Mouse (Mus musculus) lung, postnatal 0 days (tissue): ENCODE data around the gene Zfp598. TPM values are rescaled to one million over a fixed set of nuclear protein-coding genes. Genes with fewer than 3 reads are reported as not detected.

ENCODE experiments used
- ATAC-seq: fragments of 200-750 bp; cut with Nextera tagmentation; 2 replicates; pipeline ENCODE4 v1.8.0; 2017; ENCODE audit warnings: moderate library complexity
- DNase-seq: peaks from one replicate; pipeline ENCODE4 v3.0.0-alpha.2; 2016; ENCODE audit warnings: low spot score
- H3K27ac ChIP-seq: fragments of 300-500 bp; sonication (generic); 2 replicates; pipeline ENCODE4 v1.5.1; 2014; ENCODE audit warnings: antibody characterized with exemption, mild to moderate bottlenecking, low read length, mixed read lengths
- H3K27me3 ChIP-seq: fragments of 300-500 bp; sonication (generic); replicated peaks from 2 replicates; pipeline ENCODE4 v1.6.1; 2014; ENCODE audit warnings: low read length, mixed read lengths; ENCODE audit not compliant: insufficient read depth
- H3K36me3 ChIP-seq: fragments of 300-500 bp; sonication (generic); 2 replicates; pipeline ENCODE4 v1.6.1; 2014; ENCODE audit warnings: low read length, mixed read lengths; ENCODE audit not compliant: insufficient read depth
- H3K4me1 ChIP-seq: fragments of 300-500 bp; sonication (generic); 2 replicates; pipeline ENCODE4 v1.6.1; 2014; ENCODE audit warnings: antibody characterized with exemption, low read depth, low read length, mixed read lengths; ENCODE audit not compliant: insufficient read depth
- H3K4me2 ChIP-seq: fragments of 300-500 bp; sonication (generic); replicated peaks from 2 replicates; pipeline ENCODE4 v1.6.1; 2014; ENCODE audit warnings: low read depth, mild to moderate bottlenecking, low read length, moderate library complexity, mixed read lengths
- H3K4me3 ChIP-seq: fragments of 300-500 bp; sonication (generic); 2 replicates; pipeline ENCODE4 v1.5.1; 2014; ENCODE audit warnings: low read depth, low read length
- H3K9ac ChIP-seq: fragments of 300-500 bp; sonication (generic); replicated peaks from 2 replicates; pipeline ENCODE4 v1.6.1; 2014; ENCODE audit warnings: low read depth, mild to moderate bottlenecking
- H3K9me3 ChIP-seq: fragments of 300-500 bp; sonication (generic); 2 replicates; pipeline ENCODE4 v1.6.1; 2016; ENCODE audit warnings: low read length, mixed read lengths
- CTCF ChIP-seq: IDR thresholded peaks from 2 replicates; pipeline ENCODE4 v1.5.1; 2016; ENCODE audit warnings: antibody characterized with exemption, mild to moderate bottlenecking
- EP300 ChIP-seq: IDR thresholded peaks from 2 replicates; pipeline ENCODE4 v1.6.1; 2016; ENCODE audit warnings: antibody characterized with exemption, mild to moderate bottlenecking, control low read depth
- WGBS: fragments of 180-500 bp; shearing (Covaris S2); extraction: QIAGEN DNeasy Blood & Tissue Kit; methylation state at CpG from one replicate; pipeline ENCODE4 v1.1.7; 2014; 5-methylcytosine and 5-hydroxymethylcytosine counted together
- polyA plus RNA-seq: library from polyadenylated mRNA; unstranded; fragments of >200 nt; fragmentation: Nextera tagmentation; extraction: Ambion mirVana; gene quantifications from 2 replicates; pipeline ENCODE4 v1.2.1, GENCODE M21; 2015

The Zfp598 gene
- 10.5 and 11.9 TPM in 2 replicates for polyA plus RNA-seq

DNA sequence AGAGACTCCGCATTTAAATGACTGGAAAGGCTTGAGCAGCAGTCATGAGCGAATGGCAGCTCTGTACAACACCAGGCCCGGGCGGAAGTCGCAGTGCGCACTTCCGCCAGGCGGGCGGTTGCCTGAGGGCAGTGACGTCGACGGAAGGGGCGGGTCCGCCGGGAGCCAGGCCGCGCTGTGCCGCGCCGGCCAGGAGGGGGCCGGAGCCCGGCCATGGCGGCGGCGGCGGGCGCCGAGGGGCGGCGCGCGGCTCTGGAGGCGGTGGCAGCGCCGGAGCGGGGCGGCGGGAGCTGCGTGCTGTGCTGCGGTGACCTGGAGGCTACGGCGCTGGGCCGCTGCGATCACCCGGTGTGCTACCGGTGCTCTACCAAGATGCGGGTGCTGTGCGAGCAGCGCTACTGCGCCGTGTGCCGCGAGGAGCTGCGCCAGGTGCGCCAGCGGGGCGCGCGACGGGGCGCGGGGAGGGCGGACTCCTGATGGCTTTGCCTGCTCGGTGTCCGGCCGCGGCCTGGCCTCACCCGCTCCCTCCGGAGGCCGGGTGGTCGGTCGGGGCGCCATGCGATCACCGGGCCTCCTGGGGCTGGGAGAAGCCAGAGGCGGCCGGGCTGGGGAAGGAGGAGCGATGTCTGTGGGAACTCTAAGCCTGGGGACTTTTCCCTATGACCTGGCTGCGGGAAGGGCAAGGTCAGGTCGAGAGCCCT is at the start of gene Zfp598:
TSS of gene Zfp598 (plus strand) at position 143 of the 701 bp plus-strand sequence.
- DNase-seq (peak; percentile 97), ATAC-seq (peak; percentile 98)
- TF ChIP-seq CTCF: peak; percentile 40
- no peak for TF ChIP-seq EP300
- Histone ChIP-seq H3K27ac (peak within 1 kb of the TSS; percentile 73), H3K9me3 (no peaks in the 10 kb centered on the region), H3K9ac (peak within 1 kb of the TSS; percentile 87), H3K27me3 (no peaks in the 10 kb centered on the region), H3K4me2 (peak within 1 kb of the TSS; percentile 80), H3K4me1 (peaks cover 17% of the 10 kb centered on the region; the same call in 1 of the 2 replicates), H3K4me3 (peak within 1 kb of the TSS; percentile 78), H3K36me3 (no peaks in the 10 kb centered on the region)
- 3% methylated on average over 71 of the region's 80 CpGs for WGBS

DNA sequence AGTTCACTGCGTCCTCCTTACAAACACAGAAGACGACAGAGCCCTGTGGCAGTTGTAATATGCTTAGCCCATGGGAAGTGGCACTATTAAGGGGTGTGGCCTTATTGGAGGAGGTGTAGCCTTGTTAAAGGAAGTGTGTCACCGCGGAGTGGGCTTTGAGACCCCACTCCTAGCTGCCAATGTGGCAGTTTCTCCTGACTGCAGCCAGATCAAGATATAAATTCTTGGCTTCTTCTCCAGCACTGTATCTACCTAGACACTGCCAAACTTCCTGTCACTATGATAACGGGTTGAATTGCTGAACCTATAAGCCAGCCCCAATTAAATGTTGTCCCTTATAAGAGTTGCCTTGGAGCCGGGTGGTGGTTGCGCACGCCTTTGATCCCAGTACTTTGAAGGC is 44.0 kb upstream of the Zfp598 start:
- H3K4me2 ChIP-seq: no peak overlapping the region
- no peaks in the 10 kb centered on the region for H3K9me3 ChIP-seq
- no peak overlapping the region for H3K27ac ChIP-seq
- 90% methylated on average over 8 of the region's 8 CpGs for WGBS
- no peak for DNase-seq
- H3K36me3 ChIP-seq: peaks cover 54% of the 10 kb centered on the region
- H3K9ac ChIP-seq: no peak overlapping the region
- no peak overlapping the region for H3K4me3 ChIP-seq
- H3K4me1 ChIP-seq: no peaks in the 10 kb centered on the region
- H3K27me3 ChIP-seq: no peaks in the 10 kb centered on the region
- TF ChIP-seq CTCF (no peak), EP300 (no peak)
- ATAC-seq: no peak

DNA sequence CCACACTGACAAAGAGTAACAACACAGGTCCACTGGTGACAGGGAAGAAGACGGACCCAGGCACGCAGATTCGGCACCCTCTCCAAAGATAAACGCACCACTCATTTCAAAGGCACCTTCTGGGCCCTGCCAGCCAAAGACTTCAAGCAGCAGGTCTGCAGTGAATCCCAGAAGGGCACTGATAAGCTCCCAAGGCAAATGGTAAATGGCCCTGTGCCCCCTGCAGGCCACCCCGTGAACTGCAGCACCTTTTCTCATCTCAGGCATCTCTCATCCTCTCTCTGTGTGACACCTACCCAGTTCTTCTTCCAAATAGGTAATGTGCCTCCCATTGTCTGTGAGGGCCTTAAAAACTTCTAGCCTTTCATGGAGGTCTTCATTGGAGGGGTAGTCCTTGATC is 40.8 kb upstream of the Zfp598 start:
- Histone ChIP-seq H3K9me3 (no peaks in the 10 kb centered on the region), H3K4me2 (no peak overlapping the region), H3K9ac (no peak overlapping the region), H3K27me3 (no peaks in the 10 kb centered on the region), H3K27ac (no peak overlapping the region), H3K36me3 (peaks cover 34% of the 10 kb centered on the region), H3K4me3 (no peak overlapping the region), H3K4me1 (peaks cover 9% of the 10 kb centered on the region; the same call in 1 of the 2 replicates)
- peak; percentile 97 for TF ChIP-seq CTCF
- TF ChIP-seq EP300: no peak
- no peak for ATAC-seq
- WGBS: 27% methylated on average over 5 of the region's 5 CpGs
- DNase-seq: peak; percentile 73

DNA sequence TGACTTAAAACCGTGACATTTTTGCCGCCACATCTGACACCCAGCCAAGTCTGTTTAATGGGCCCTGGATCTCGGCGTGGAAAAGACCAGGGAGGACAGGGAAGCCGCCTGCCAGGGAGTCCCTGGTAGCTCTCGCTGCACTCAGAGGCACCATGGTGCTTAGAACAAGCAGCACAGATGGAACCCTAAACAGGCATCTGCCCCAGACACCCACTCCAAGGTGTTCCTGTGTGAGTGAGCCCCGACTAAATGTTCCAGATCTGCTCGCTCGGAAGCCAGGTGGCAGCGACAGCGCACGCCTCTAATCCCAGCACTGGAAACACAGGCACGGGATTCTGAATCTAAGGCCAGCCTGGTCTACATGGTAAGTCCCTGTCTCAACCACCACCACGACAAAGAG is 39.4 kb upstream of the Zfp598 start:
- no peak for TF ChIP-seq EP300
- no peak for TF ChIP-seq CTCF
- Histone ChIP-seq H3K4me3 (no peak overlapping the region), H3K4me2 (no peak overlapping the region), H3K36me3 (peaks cover 27% of the 10 kb centered on the region), H3K9ac (no peak overlapping the region), H3K4me1 (peaks cover 21% of the 10 kb centered on the region), H3K27ac (no peak overlapping the region), H3K27me3 (no peaks in the 10 kb centered on the region), H3K9me3 (no peaks in the 10 kb centered on the region)
- ATAC-seq (no peak), DNase-seq (no peak)
- WGBS: 83% methylated on average over 14 of the region's 14 CpGs

DNA sequence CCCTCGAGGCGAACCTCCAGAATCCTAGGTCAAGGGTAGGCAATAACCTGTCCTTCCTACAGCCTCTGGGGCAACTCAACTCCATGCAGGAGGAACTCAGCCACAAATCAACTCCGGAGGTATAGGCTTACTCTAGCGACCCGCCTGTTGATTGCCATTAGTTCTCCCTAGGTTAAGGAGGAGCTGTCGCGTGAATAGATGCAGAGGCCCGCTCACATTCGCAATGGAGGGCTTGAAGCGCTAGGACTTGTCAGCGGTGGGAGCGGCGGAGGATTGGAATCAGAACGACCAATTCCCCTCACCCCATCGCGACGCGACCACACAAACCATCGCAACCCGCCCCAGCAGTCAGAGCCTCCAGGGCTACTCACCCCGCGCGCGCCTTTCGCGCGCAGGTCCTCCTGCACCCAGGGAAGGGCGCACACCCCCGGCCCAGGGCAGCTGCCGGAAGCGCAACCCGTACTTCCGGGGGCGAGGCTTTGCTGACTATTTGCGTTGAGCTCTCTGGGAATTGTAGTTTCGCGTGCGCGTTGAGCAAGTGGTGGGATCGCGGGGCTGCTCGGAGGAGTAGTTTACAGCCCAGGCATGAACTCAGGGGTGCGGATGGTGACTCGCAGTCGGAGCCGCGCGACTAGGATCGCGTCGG is 37.2 kb upstream of the Zfp598 start, which contains the start of the genes Tsc2 and Nthl1:
TSS of gene Tsc2 (minus strand) at position 464 of the 646 bp plus-strand sequence.
TSS of gene Nthl1 (plus strand) at position 514 of the 646 bp plus-strand sequence.
- Histone ChIP-seq H3K4me3 (peak within 1 kb of the TSS; percentile 66), H3K9ac (peak within 1 kb of the TSS; percentile 72), H3K9me3 (no peaks in the 10 kb centered on the region), H3K4me1 (peaks cover 37% of the 10 kb centered on the region), H3K36me3 (peaks cover 15% of the 10 kb centered on the region), H3K4me2 (peak within 1 kb of the TSS; percentile 95), H3K27me3 (no peaks in the 10 kb centered on the region), H3K27ac (peak within 1 kb of the TSS; percentile 97)
- WGBS: 1% methylated on average over 50 of the region's 51 CpGs
- TF ChIP-seq EP300: no peak
- no peak for TF ChIP-seq CTCF
- ATAC-seq: peak; percentile 70
- peak; percentile 92 for DNase-seq

DNA sequence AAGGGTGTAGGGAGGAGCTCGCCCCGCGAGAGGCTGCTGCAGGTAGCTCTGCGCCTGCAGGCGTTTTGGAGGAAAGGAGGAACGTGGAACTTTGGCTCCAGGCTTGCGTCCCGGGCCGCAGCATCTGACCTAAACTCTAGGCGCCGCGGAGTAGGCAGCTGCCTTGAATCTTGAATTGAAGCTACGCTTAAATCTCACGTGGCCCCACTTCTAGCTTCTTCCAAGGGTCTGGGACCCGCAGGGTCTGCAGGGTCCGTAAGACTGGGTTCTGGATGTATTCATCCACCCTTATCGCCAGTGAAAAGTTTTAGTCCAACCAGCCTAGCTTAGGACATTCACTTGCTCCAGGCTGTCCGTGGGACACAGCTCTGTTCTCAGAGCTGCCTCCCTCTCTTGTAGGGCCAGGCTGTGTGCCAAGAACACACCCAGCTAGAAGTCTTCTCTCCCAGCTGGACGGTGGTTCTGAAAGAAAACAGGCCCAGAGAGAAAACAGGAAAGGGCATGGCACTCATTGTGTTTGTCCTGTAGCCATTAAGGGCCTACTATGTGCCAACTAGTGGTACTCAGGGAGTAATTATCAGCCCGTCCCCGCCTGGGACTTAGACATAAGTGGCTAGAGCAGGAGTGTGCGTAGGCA is 36.6 kb upstream of the Zfp598 start:
- Histone ChIP-seq H3K27me3 (no peaks in the 10 kb centered on the region), H3K36me3 (peaks cover 15% of the 10 kb centered on the region), H3K9ac (peak overlapping the region; percentile 72), H3K27ac (peak overlapping the region; percentile 97), H3K4me2 (peak overlapping the region; percentile 95), H3K9me3 (no peaks in the 10 kb centered on the region), H3K4me3 (peak overlapping the region; percentile 66), H3K4me1 (peaks cover 40% of the 10 kb centered on the region)
- 5% methylated on average over 21 of the region's 22 CpGs for WGBS
- DNase-seq (peak; percentile 94), ATAC-seq (peak; percentile 82)
- TF ChIP-seq CTCF (no peak), EP300 (peak; percentile 87)
